Mouse (Mus musculus) thymus, postnatal 4 days (tissue): ENCODE data around the gene Myct1.
A peak's percentile ranks its signal among the peaks of the same experiment; 100 is the strongest.

Experiments used
- DNase-seq: peaks from one replicate; pipeline ENCODE4 v3.0.0; 2021

Myct1 gene

DNA sequence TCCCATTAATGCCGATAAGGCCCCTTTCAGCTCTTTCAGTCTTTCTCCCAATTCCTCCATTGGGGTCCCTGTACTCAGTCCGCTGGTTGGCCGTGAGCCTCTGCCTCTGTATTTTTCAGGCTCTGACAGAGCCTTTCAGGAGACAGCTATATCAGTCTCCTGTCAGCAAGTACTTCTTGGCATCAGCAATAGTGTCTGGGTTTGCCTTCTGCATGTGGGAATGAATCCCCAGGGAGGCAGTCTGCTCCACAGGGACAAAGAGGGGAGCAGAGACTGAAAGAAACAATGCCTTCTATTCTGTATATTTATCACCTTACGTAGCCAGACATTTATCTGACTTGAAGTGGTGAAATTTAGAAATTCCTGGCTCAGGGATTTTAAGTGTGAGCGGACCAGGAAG lies 32.7 kb downstream of the Myct1 start:
- DNase-seq: no peak

DNA sequence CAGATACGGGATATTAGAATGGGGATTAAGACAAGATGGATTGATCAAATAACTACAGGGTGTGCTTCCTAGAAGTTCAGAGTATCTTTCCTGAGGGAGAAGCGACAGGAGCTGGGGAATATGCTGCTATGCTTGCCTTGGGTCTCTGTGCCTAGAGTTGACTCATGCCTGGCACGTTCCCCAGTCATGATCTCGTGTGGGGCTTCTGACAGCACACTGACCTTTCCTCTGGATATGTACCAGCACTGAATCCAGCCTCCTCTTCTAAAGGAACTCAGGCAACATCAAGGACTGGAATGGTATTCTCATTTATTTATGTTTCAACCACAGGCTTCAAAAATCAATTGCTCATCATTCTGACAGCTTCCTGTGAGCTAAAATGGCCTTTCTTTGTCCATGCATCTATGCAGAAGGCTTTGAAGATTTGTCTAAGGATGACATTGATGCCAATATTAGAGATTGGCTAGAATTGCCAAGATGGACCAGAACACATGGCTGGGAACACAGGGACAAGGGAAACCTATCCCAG lies 40.2 kb downstream of the Myct1 start:
- no peak for DNase-seq

- no peak for DNase-seq
Measured at GRCm38 (mm10) chr10:5634336-5634735, 40.8 kb downstream of the Myct1 start.

DNA sequence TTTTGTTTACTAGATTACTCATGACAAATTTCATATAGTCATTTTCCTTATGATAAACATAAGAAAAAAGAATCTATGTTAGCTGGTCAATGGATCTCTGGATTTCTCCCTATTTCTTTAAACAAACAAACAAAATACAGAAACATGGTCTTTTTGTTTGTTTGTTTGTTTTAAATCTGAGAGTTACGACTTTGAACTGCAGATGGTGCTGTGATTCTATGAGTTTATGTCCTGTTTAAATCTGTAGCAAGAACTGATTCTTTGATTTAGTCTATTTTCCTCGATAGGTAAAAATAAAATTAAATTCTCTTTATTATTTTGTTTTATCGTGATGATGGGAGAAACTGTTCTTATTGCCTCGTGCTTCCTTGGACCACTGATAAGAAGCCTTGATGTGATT lies 43.7 kb downstream of the Myct1 start:
- no peak for DNase-seq

- peak; percentile 14 for DNase-seq
Measured at GRCm38 (mm10) chr10:5639112-5639511, 45.5 kb downstream of the Myct1 start, which contains the start of gene Vip. TSS of gene Vip (plus strand) at chr10:5639218.
